Mouse (Mus musculus) megakaryocyte, embryonic 14.5 days (primary cell): ENCODE measurements around the gene Lcn11.
"Not testable (repeated sequence)": the region's sequence is repeated elsewhere in the genome, so short reads cannot be mapped to it uniquely, and the experiment has no call there.

ENCODE experiments used
- FLI1 ChIP-seq: IDR thresholded peaks from 2 replicates; pipeline ENCODE4 v1.6.1; 2012; ENCODE audit warnings: low read length, inconsistent platforms, mixed read lengths
- GATA1 ChIP-seq: IDR thresholded peaks from 3 replicates; pipeline ENCODE4 v1.6.1; 2012; ENCODE audit warnings: mixed read lengths, low read length, inconsistent platforms, borderline replicate concordance

DNA sequence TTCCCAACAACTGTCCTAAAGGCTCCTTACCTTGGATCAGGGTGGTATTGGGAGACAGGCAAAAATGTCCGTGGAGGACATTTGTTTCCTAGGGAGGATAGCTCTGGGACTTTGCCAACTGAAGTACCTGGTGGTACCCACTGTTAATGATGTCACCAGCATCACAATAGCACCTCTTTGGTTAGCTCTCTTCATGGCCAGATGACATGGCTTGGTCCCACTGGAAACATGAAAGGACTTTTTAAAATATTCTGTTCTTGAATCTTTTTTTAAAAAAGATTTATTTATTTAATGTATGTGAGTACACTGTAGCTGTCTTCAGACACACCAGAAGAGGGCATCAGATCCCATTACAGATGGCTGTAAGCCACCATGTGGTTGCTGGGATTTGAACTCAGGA, 38.9 kb downstream of the Lcn11 start, which contains the start of gene Glt6d1:
- not testable (repeated sequence) for TF ChIP-seq GATA1, FLI1
